Mouse (Mus musculus) bone marrow, adult 2 months (tissue): ENCODE results near the gene Tmem179b. TPM values are rescaled to one million over a fixed set of nuclear protein-coding genes. Genes with fewer than 3 reads are reported as not detected.
A peak's percentile ranks its signal among the peaks of the same experiment; 100 is the strongest.

ENCODE experiments used
- H3K27ac ChIP-seq: fragments of 200-500 bp; 2 replicates; pipeline ENCODE4 v1.5.1; 2012; ENCODE audit warnings: low read depth, mild to moderate bottlenecking, control low read depth, inconsistent platforms, low read length; ENCODE audit not compliant: control insufficient read depth, poor library complexity, insufficient read depth
- H3K4me1 ChIP-seq: fragments of 200-500 bp; 2 replicates; pipeline ENCODE4 v1.6.1; 2011; ENCODE audit warnings: low read length; ENCODE audit not compliant: control insufficient read depth, insufficient read depth
- H3K4me3 ChIP-seq: fragments of 200-500 bp; replicated peaks from 2 replicates; pipeline ENCODE3; 2011; ENCODE audit warnings: mild to moderate bottlenecking, low read depth, low read length, control low read depth; ENCODE audit not compliant: control insufficient read depth
- CTCF ChIP-seq: fragments of 200-500 bp; IDR thresholded peaks from 2 replicates; pipeline ENCODE4 v1.5.1; 2011; ENCODE audit warnings: low read length, control low read depth; ENCODE audit not compliant: control insufficient read depth, insufficient read depth
- POLR2A ChIP-seq: fragments of 200-500 bp; IDR thresholded peaks from 2 replicates; pipeline ENCODE4 v1.6.1; 2011; ENCODE audit warnings: low read depth, mild to moderate bottlenecking, control low read depth, low read length, borderline replicate concordance; ENCODE audit not compliant: control insufficient read depth
- WGBS: fragments of 180-500 bp; shearing (Covaris S2); methylation state at CpG from one replicate; pipeline ENCODE4 v1.1.7; 2018; 5-methylcytosine and 5-hydroxymethylcytosine counted together
- polyA plus RNA-seq: library from polyadenylated mRNA; stranded (reverse); fragments of >200 nt; gene quantifications from 2 replicates; pipeline ENCODE4 v1.2.4, GENCODE M21; 2011; ENCODE audit warnings: low replicate concordance; ENCODE audit not compliant: missing spikeins, insufficient read depth, insufficient read length

The Tmem179b gene
- polyA plus RNA-seq, 1 experiment, result 62.1 TPM

GRCm38 (mm10) chr19:8798264-8798946 lies 24.1 kb upstream of the Tmem179b start, which contains the start of gene Polr2g:
Gene Polr2g (minus strand): TSS chr19:8798577.
- H3K4me1 ChIP-seq, result no peaks in the 10 kb centered on the region
- under 1% methylated on average over 25 of the region's 25 CpGs for WGBS

GRCm38 (mm10) chr19:8790171-8790570 lies 15.9 kb upstream of the Tmem179b start:
- 73% methylated on average over 7 of the region's 7 CpGs for whole genome bisulfite sequencing
- no peak overlapping the region for H3K27ac ChIP-seq
- no peaks in the 10 kb centered on the region for H3K4me1 ChIP-seq
- no peak overlapping the region for H3K4me3 ChIP-seq
- TF ChIP-seq POLR2A (no peak), CTCF (no peak)

More at GRCm38 (mm10) chr19:8798264-8798946, 24.1 kb upstream of the Tmem179b start, which contains the start of gene Polr2g:
- TF ChIP-seq POLR2A (peak; percentile 65; the same call in 1 of the 2 replicates), CTCF (no peak)
- Histone ChIP-seq H3K4me3 (peak within 1 kb of the TSS; percentile 83), H3K27ac (peak within 1 kb of the TSS; percentile 45)

GRCm38 (mm10) chr19:8789171-8789570 lies 14.9 kb upstream of the Tmem179b start:
- Histone ChIP-seq H3K27ac (no peak overlapping the region), H3K4me3 (no peak overlapping the region), H3K4me1 (no peaks in the 10 kb centered on the region)
- WGBS, result 83% methylated on average over 1 of the region's 1 CpGs
- no peak for TF ChIP-seq CTCF
- TF ChIP-seq POLR2A, result no peak

- TF ChIP-seq CTCF, result no peak
- no peak for TF ChIP-seq POLR2A
- no peaks in the 10 kb centered on the region for H3K4me1 ChIP-seq
- H3K27ac ChIP-seq, result no peak overlapping the region
- no peak overlapping the region for H3K4me3 ChIP-seq
- 78% methylated on average over 3 of the region's 3 CpGs for WGBS
Measured at GRCm38 (mm10) chr19:8788521-8788920, 14.3 kb upstream of the Tmem179b start.

GRCm38 (mm10) chr19:8786008-8786781 lies 11.9 kb upstream of the Tmem179b start, which contains the start of gene Taf6l:
Gene Taf6l (minus strand): TSS chr19:8786417.
- 1% methylated on average over 32 of the region's 32 CpGs for WGBS

GRCm38 (mm10) chr19:8774951-8775421 lies 719 bp upstream of the Tmem179b start:
- Histone ChIP-seq H3K27ac (peak overlapping the region; percentile 98), H3K4me3 (peak overlapping the region; percentile 94), H3K4me1 (peaks cover 9% of the 10 kb centered on the region; the same call in 1 of the 2 replicates)
- TF ChIP-seq CTCF, result no peak
- TF ChIP-seq POLR2A, result no peak
- WGBS, result under 1% methylated on average over 20 of the region's 20 CpGs

More at GRCm38 (mm10) chr19:8786008-8786781, 11.9 kb upstream of the Tmem179b start, which contains the start of gene Taf6l:
- peak within 1 kb of the TSS; percentile 93 for H3K4me3 ChIP-seq
- TF ChIP-seq POLR2A, result peak; percentile 73; the same call in 1 of the 2 replicates
- no peak for TF ChIP-seq CTCF
- peak within 1 kb of the TSS; percentile 42 for H3K27ac ChIP-seq
- H3K4me1 ChIP-seq, result no peaks in the 10 kb centered on the region

- Histone ChIP-seq H3K4me1 (peaks cover 9% of the 10 kb centered on the region; the same call in 1 of the 2 replicates), H3K27ac (peak overlapping the region; percentile 28), H3K4me3 (peak overlapping the region; percentile 94)
- 29% methylated on average over 6 of the region's 6 CpGs for WGBS
- TF ChIP-seq POLR2A (no peak), CTCF (no peak)
Measured at GRCm38 (mm10) chr19:8773409-8773808, 858 bp downstream of the Tmem179b start.

- TF ChIP-seq CTCF, result no peak
- TF ChIP-seq POLR2A, result no peak
- peak overlapping the region; percentile 94 for H3K4me3 ChIP-seq
- peak overlapping the region; percentile 29 for H3K27ac ChIP-seq
- WGBS, result 47% methylated on average over 5 of the region's 5 CpGs
- peaks cover 9% of the 10 kb centered on the region; the same call in 1 of the 2 replicates for H3K4me1 ChIP-seq
Measured at GRCm38 (mm10) chr19:8772996-8773395, 1.3 kb downstream of the Tmem179b start.
